Mouse (Mus musculus) stomach, postnatal 0 days (tissue): ENCODE data around the gene Crygn.

Experiments
- CTCF ChIP-seq: IDR thresholded peaks from 2 replicates; pipeline ENCODE4 v1.5.1; 2016; ENCODE audit warnings: antibody characterized with exemption, low read depth, mild to moderate bottlenecking, moderate library complexity
- EP300 ChIP-seq: optimal IDR thresholded peaks from 2 replicates; pipeline ENCODE3; 2016; ENCODE audit warnings: antibody characterized with exemption

- TF ChIP-seq CTCF (no peak), EP300 (no peak)
Observed at GRCm38 (mm10) chr5:24718076-24718475, 39.7 kb downstream of the Crygn start.
